Mouse (Mus musculus) cerebellum, postnatal 4 days (tissue): ENCODE measurements at regions not wholly inside any gene's neighbourhood (a gene's known extent, or its start where the extent isn't known, plus 50 kb on each side); places are given as distances from the start of the nearest gene placed in this dataset.

Experiments
- DNase-seq, 2 experiments: peaks; one replicate each; pipeline ENCODE4 v3.0.0; 2022; ENCODE audit warnings: low spot score in 2 of 2, mixed read lengths in 1 of 2

- no peak for DNase-seq
Measured at GRCm38 (mm10) chr2:57772315-57772714, 225.4 kb upstream of the Galnt5 start.

- DNase-seq, result no peak
Measured at GRCm38 (mm10) chr2:57776154-57776553, 221.5 kb upstream of the Galnt5 start.

- no peak for DNase-seq
Measured at GRCm38 (mm10) chr2:57780836-57781235, 216.8 kb upstream of the Galnt5 start.

GRCm38 (mm10) chr2:57793519-57794296 is 204.0 kb upstream of the Galnt5 start:
- no peak for DNase-seq

GRCm38 (mm10) chr2:57799279-57799678 is 198.4 kb upstream of the Galnt5 start:
- DNase-seq, result no peak

GRCm38 (mm10) chr2:57807911-57808310 is 189.8 kb upstream of the Galnt5 start:
- no peak for DNase-seq

GRCm38 (mm10) chr2:57812996-57813395 is 184.7 kb upstream of the Galnt5 start:
- no peak for DNase-seq

- DNase-seq, result no peak
Measured at GRCm38 (mm10) chr2:57820343-57820742, 177.3 kb upstream of the Galnt5 start.

- no peak for DNase-seq
Measured at GRCm38 (mm10) chr2:57820923-57821322, 176.8 kb upstream of the Galnt5 start.

- DNase-seq, result no peak
Measured at GRCm38 (mm10) chr2:57828284-57828683, 169.4 kb upstream of the Galnt5 start.

- peak; percentile 26 to 55 for DNase-seq
Measured at GRCm38 (mm10) chr2:57832565-57833355, 164.9 kb upstream of the Galnt5 start.

GRCm38 (mm10) chr2:57845135-57845534 is 152.5 kb upstream of the Galnt5 start:
- no peak for DNase-seq

- DNase-seq, result no peak
Measured at GRCm38 (mm10) chr2:57847707-57848106, 150.0 kb upstream of the Galnt5 start.

- no peak for DNase-seq
Measured at GRCm38 (mm10) chr2:57849338-57850057, 148.2 kb upstream of the Galnt5 start.

- no peak for DNase-seq
Measured at GRCm38 (mm10) chr2:57850058-57850400, 147.7 kb upstream of the Galnt5 start.

GRCm38 (mm10) chr2:57856524-57857107 is 141.1 kb upstream of the Galnt5 start:
- no peak for DNase-seq

- no peak for DNase-seq
Measured at GRCm38 (mm10) chr2:57865289-57865688, 132.4 kb upstream of the Galnt5 start.

GRCm38 (mm10) chr2:57868046-57868445 is 129.6 kb upstream of the Galnt5 start:
- no peak for DNase-seq

GRCm38 (mm10) chr2:57900168-57900567 is 97.5 kb upstream of the Galnt5 start:
- peak in 1 of 2 experiments; percentile 18 for DNase-seq

GRCm38 (mm10) chr2:57900580-57901247 is 97.0 kb upstream of the Galnt5 start:
- DNase-seq, result peak in 1 of 2 experiments; percentile 33

GRCm38 (mm10) chr2:57905184-57905583 is 92.5 kb upstream of the Galnt5 start:
- no peak for DNase-seq
